Mouse (Mus musculus) limb, embryonic 11.5 days (tissue): ENCODE results near the gene Ece1. TPM values are rescaled to one million over a fixed set of nuclear protein-coding genes. Genes with fewer than 3 reads are reported as not detected.

Experiments used
- ATAC-seq: fragments of 200-750 bp; cut with Nextera tagmentation; 2 replicates; pipeline ENCODE4 v1.8.0; 2017; ENCODE audit warnings: low read depth; ENCODE audit not compliant: insufficient number of reproducible peaks, low FRiP score, low TSS enrichment
- DNase-seq: peaks from one replicate; pipeline ENCODE4 v3.0.0-alpha.2; 2015; ENCODE audit warnings: low spot score
- H3K27ac ChIP-seq: fragments of 300-500 bp; sonication (generic); replicated peaks from 2 replicates; pipeline ENCODE4 v1.5.1; 2014; ENCODE audit warnings: low read depth, mild to moderate bottlenecking, low read length
- H3K27me3 ChIP-seq: fragments of 300-500 bp; sonication (generic); 2 replicates; pipeline ENCODE4 v1.6.1; 2014; ENCODE audit warnings: mild to moderate bottlenecking, low read length, mixed read lengths; ENCODE audit not compliant: control insufficient read depth, insufficient read depth
- H3K36me3 ChIP-seq: fragments of 300-500 bp; sonication (generic); 2 replicates; pipeline ENCODE4 v1.6.1; 2014; ENCODE audit warnings: mild to moderate bottlenecking, low read length, moderate library complexity, mixed read lengths; ENCODE audit not compliant: control insufficient read depth, insufficient read depth
- H3K4me1 ChIP-seq: fragments of 300-500 bp; sonication (generic); 2 replicates; pipeline ENCODE4 v1.6.1; 2014; ENCODE audit warnings: low read length, mixed read lengths; ENCODE audit not compliant: control insufficient read depth, insufficient read depth
- H3K4me2 ChIP-seq: fragments of 300-500 bp; sonication (generic); 2 replicates; pipeline ENCODE4 v1.6.1; 2014; ENCODE audit warnings: low read depth, mild to moderate bottlenecking, moderate library complexity; ENCODE audit not compliant: severe bottlenecking
- H3K4me3 ChIP-seq: fragments of 300-500 bp; sonication (generic); 2 replicates; pipeline ENCODE4 v1.5.1; 2014; ENCODE audit warnings: low read depth, low read length
- H3K9ac ChIP-seq: fragments of 300-500 bp; sonication (generic); 2 replicates; pipeline ENCODE4 v1.6.1; 2014; ENCODE audit warnings: mild to moderate bottlenecking, low read length
- H3K9me3 ChIP-seq: fragments of 300-500 bp; sonication (generic); 2 replicates; pipeline ENCODE4 v1.6.1; 2016; ENCODE audit warnings: low read length; ENCODE audit not compliant: control insufficient read depth
- WGBS: fragments of 180-500 bp; shearing (Covaris S2); extraction: QIAGEN DNeasy Blood & Tissue Kit; methylation state at CpG from one replicate; pipeline ENCODE4 v1.1.7; 2014; 5-methylcytosine and 5-hydroxymethylcytosine counted together
- polyA plus RNA-seq: library from polyadenylated mRNA; unstranded; fragments of >200 nt; fragmentation: Nextera tagmentation; extraction: Ambion mirVana; gene quantifications from 2 replicates; pipeline ENCODE4 v1.2.1, GENCODE M21; 2014

Ece1 gene
- polyA plus RNA-seq, 1 experiment from 2014 or later = 38.0 TPM

GRCm38 (mm10) chr4:137869667-137870274, 7.7 kb downstream of the Ece1 start:
- WGBS = 31% methylated on average over 16 of the region's 16 CpGs
- Histone ChIP-seq H3K27me3 (no peaks in the 10 kb centered on the region), H3K4me2 (no peak overlapping the region), H3K4me1 (peaks cover 31% of the 10 kb centered on the region), H3K36me3 (no peaks in the 10 kb centered on the region), H3K9me3 (no peaks in the 10 kb centered on the region), H3K9ac (0 out of 2 replicates have a peak overlapping the region, but pooled peaks have one; percentile 8), H3K27ac (no peak overlapping the region), H3K4me3 (no peak overlapping the region)
- no peak for ATAC-seq
- no peak for DNase-seq

DNA sequence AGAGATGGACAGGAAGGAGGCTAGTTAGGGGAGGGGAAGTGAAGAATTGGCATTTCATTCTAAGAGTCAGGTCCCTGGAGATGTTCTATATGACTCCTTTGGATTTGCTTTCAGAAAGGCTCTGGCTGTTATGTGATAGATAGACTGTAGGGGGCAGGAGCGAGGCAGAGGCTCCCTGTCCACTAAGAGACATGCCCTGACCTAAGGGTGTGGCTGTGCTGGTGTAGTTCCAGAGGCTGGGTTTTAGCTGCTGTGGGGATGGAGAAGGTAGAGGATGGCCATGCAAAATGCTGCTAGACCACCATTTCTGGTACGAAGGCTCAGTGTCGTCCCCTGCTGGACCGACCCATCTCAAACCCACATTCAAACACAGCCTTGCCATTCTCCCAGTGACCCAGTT, 8.9 kb downstream of the Ece1 start:
- Histone ChIP-seq H3K9me3 (no peaks in the 10 kb centered on the region), H3K27me3 (no peaks in the 10 kb centered on the region), H3K4me2 (no peak overlapping the region), H3K4me1 (peaks cover 28% of the 10 kb centered on the region), H3K9ac (no peak overlapping the region), H3K36me3 (no peaks in the 10 kb centered on the region), H3K4me3 (no peak overlapping the region), H3K27ac (no peak overlapping the region)
- 83% methylated on average over 4 of the region's 4 CpGs for WGBS
- DNase-seq (no peak), ATAC-seq (no peak)

DNA sequence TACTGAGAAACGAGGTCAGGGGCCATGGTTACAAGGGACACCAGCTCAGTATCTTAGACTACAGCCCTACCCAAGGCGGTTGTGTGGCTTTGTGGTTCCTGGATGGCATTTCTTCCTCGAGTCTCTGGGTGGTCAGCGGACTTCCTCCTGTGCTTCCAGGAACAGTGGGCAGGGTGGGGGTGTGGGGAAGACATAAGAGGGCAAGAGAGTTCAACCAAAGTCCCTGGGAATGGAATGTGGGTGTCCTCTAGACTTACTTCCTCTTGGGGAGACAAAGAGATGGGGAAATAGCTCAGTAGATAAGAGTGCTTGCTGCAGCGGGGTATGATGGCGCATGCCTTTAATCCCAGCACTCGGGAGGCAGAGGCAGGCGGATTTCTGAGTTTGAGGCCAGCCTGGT, 9.4 kb downstream of the Ece1 start:
- 92% methylated on average over 8 of the region's 8 CpGs for WGBS
- H3K4me1 ChIP-seq = peaks cover 26% of the 10 kb centered on the region
- no peaks in the 10 kb centered on the region for H3K9me3 ChIP-seq
- no peak overlapping the region for H3K4me3 ChIP-seq
- no peak overlapping the region for H3K9ac ChIP-seq
- no peaks in the 10 kb centered on the region for H3K27me3 ChIP-seq
- no peaks in the 10 kb centered on the region for H3K36me3 ChIP-seq
- H3K4me2 ChIP-seq = no peak overlapping the region
- DNase-seq (no peak), ATAC-seq (no peak)
- H3K27ac ChIP-seq = no peak overlapping the region

DNA sequence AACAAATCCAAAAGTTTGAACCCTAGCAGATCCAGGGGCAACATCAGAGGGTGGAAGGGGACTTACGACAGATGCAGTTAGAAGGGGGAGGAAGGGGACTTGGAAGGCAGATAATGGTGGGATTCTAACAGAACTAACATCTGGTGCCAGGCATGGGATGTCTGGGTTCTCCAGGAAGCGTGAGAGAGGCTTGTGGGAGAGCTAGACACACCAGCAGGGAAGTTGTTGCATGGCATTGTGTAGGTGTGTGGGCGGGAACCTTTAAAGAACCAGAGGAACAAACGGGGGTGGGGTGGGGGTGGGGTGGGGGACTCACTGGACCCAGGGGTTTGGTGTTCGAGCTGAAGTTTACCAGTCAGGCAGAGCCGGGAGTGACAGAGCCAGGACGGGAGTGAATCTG, 12.3 kb downstream of the Ece1 start:
- DNase-seq = no peak
- H3K27ac ChIP-seq = 0 out of 2 replicates have a peak overlapping the region, but pooled peaks have one; percentile 5

DNA sequence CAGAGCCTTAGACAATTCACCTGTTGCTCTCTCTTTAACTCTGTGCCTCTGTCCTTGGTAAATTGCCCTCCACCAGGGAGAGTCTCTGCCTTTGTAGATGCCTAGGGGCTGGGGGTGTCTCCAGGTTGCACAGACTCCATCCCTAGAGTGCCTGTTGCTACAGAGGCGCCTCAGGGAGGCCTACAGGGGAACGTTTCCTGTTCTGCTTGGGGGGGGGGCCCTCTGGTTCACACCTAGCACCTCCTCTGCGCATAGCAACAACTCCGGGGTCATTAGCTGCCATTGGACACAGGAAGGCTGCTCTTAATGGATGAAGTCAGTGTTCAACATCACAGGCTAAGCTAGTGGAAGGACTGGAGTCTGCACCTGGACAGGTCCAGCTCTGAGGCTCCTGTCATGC, 12.8 kb downstream of the Ece1 start:
- DNase-seq (no peak), ATAC-seq (no peak)
- Histone ChIP-seq H3K36me3 (no peaks in the 10 kb centered on the region), H3K4me3 (no peak overlapping the region), H3K9ac (no peak overlapping the region), H3K9me3 (no peaks in the 10 kb centered on the region), H3K27ac (0 out of 2 replicates have a peak overlapping the region, but pooled peaks have one; percentile 5), H3K4me2 (no peak overlapping the region), H3K27me3 (no peaks in the 10 kb centered on the region), H3K4me1 (peaks cover 38% of the 10 kb centered on the region)
- 12% methylated on average over 4 of the region's 4 CpGs for WGBS

More for the DNA sequence above, 12.3 kb downstream of the Ece1 start:
- WGBS = 17% methylated on average over 7 of the region's 7 CpGs
- Histone ChIP-seq H3K27me3 (no peaks in the 10 kb centered on the region), H3K4me1 (peaks cover 40% of the 10 kb centered on the region), H3K4me2 (no peak overlapping the region), H3K4me3 (no peak overlapping the region), H3K9me3 (no peaks in the 10 kb centered on the region), H3K36me3 (no peaks in the 10 kb centered on the region), H3K9ac (no peak overlapping the region)
- ATAC-seq = no peak

GRCm38 (mm10) chr4:137875466-137876092, 13.5 kb downstream of the Ece1 start:
- DNase-seq = no peak

GRCm38 (mm10) chr4:137876834-137877233, 14.8 kb downstream of the Ece1 start:
- WGBS = 18% methylated on average over 6 of the region's 6 CpGs
- DNase-seq (no peak), ATAC-seq (no peak)
- Histone ChIP-seq H3K9me3 (no peaks in the 10 kb centered on the region), H3K4me3 (no peak overlapping the region), H3K36me3 (peaks cover 2% of the 10 kb centered on the region), H3K9ac (0 out of 2 replicates have a peak overlapping the region, but pooled peaks have one; percentile 3), H3K4me1 (peaks cover 33% of the 10 kb centered on the region), H3K27me3 (no peaks in the 10 kb centered on the region), H3K4me2 (no peak overlapping the region), H3K27ac (peak overlapping the region; percentile 47; the same call in 1 of the 2 replicates)

More at GRCm38 (mm10) chr4:137875466-137876092, 13.5 kb downstream of the Ece1 start:
- no peak overlapping the region for H3K27ac ChIP-seq
- peaks cover 33% of the 10 kb centered on the region for H3K4me1 ChIP-seq
- H3K27me3 ChIP-seq = no peaks in the 10 kb centered on the region
- H3K9ac ChIP-seq = no peak overlapping the region
- H3K36me3 ChIP-seq = no peaks in the 10 kb centered on the region
- H3K4me2 ChIP-seq = no peak overlapping the region
- 77% methylated on average over 9 of the region's 9 CpGs for WGBS
- H3K9me3 ChIP-seq = no peaks in the 10 kb centered on the region
- ATAC-seq = no peak
- no peak overlapping the region for H3K4me3 ChIP-seq

DNA sequence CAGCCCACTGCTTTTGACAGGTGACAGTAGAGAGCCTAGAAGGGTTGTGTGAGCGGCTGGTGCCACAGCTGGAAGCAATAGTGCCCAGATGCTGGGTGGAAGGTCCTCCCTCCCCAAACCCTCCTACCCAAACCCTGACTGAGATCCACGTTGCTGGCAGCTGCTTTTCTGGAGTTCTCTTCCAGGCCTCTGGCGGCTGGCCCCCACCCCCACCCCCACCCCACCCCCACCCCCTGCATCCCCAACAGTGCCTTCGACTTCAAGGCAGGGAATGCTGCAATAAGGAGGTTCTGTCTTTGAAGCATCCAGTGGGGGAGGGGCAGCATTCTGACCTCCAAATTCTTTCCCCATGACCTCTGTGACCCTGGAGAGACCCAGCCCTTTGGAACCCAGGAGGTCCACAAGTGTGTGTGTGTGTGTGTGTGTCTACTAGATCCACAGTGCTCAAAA, 15.4 kb downstream of the Ece1 start:
- no peaks in the 10 kb centered on the region for H3K27me3 ChIP-seq
- peaks cover 4% of the 10 kb centered on the region for H3K36me3 ChIP-seq
- ATAC-seq = peak; percentile 63
- no peak overlapping the region for H3K4me3 ChIP-seq
- H3K27ac ChIP-seq = peak overlapping the region; percentile 47; the same call in 1 of the 2 replicates
- peak; percentile 71 for DNase-seq
- H3K9me3 ChIP-seq = no peaks in the 10 kb centered on the region
- H3K9ac ChIP-seq = no peak overlapping the region
- 0% methylated on average over 4 of the region's 4 CpGs for WGBS
- peak overlapping the region; percentile 4; the same call in 1 of the 2 replicates for H3K4me2 ChIP-seq
- H3K4me1 ChIP-seq = peaks cover 35% of the 10 kb centered on the region
